Mouse (Mus musculus): ENCODE results near the gene Gramd1b. TPM values are rescaled to one million over a fixed set of nuclear protein-coding genes. Genes with fewer than 3 reads are reported as not detected.

Gene Gramd1b
- total RNA-seq, 1 experiment from 2014 or later: 22.2 TPM

DNA sequence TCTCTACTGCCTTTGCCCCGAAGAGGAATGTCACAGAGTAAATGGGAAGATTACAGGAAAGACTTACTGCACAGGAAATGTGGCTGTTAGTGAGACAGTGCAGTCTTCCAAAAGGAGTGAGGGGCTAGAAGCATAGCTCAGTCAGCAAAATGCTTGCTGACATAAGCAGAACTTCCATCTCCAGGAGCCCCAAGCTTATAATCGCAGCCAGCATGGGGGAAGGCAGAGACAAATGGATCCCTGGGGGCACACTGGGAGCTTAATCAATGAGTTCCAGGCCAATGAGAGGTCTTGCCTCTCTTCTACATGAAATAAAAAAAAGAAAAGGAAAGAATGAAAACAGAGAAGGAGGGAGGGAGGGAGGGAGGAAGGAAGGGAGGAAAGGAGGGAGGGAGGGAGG lies 122.1 kb downstream of the Gramd1b start:
- ATAC-seq (ENCODE audit: extremely low read depth, insufficient number of reproducible peaks, low FRiP score, poor library complexity, severe bottlenecking): no peak

DNA sequence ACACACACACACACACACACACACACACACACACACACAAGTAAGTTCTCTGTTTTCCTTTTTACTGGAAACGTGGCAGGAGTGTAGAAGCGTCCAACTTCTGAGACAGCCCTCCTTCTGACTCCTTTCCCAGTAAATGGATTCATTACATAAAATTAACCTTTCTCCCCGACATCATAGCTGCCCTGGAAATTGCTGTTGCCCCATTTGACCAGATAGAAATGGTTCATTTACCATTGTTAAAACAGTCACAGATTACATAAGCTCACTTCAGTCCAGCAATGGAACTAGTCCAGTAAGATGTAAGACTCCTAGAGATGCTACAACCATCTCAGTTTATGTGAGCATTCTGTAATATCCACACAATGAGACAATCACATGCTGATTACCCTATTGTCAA lies 122.8 kb downstream of the Gramd1b start:
- no peak for ATAC-seq (ENCODE audit: extremely low read depth, insufficient number of reproducible peaks, low FRiP score, poor library complexity, severe bottlenecking)

DNA sequence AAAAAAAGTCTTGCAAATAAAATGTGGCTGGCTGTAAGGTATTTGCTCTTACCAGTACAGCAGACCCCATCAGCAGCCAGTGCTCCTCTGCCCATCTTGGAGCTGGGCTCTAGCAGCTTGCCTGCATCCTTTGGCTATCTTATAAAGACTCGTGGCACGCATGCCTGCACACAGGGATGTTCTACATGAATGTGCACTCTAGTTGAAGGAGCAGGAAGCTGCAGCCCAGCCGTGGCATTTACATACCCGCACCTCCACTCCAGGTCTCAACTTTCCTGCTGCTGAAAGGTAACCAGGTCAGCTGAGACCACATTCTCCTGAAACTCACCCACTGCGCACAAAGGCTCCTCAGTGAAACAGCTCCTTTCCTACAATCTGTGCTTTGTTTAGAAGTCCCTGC lies 123.3 kb downstream of the Gramd1b start:
- no peak for ATAC-seq (ENCODE audit: extremely low read depth, insufficient number of reproducible peaks, low FRiP score, poor library complexity, severe bottlenecking)

DNA sequence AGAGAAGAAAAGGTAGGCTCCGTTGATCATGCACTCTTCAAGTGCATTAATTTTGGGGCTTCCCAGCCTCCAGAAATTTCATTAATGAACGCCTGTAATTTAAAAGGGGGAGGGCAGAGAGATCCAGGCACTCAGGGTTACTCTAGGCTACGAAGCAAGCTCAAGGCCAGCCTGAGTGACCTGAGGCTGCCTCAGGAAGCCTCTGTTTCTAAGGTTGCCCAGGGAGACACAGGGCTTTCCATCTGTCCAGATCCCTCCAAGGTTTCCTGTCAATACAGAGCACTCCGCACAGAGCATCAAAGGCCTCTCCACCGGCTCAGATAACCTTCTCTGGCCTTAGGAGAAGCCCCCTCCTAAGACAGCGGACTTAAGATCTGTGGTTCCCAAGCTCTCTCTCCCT lies 125.4 kb downstream of the Gramd1b start:
- no peak for ATAC-seq (ENCODE audit: extremely low read depth, insufficient number of reproducible peaks, low FRiP score, poor library complexity, severe bottlenecking)

DNA sequence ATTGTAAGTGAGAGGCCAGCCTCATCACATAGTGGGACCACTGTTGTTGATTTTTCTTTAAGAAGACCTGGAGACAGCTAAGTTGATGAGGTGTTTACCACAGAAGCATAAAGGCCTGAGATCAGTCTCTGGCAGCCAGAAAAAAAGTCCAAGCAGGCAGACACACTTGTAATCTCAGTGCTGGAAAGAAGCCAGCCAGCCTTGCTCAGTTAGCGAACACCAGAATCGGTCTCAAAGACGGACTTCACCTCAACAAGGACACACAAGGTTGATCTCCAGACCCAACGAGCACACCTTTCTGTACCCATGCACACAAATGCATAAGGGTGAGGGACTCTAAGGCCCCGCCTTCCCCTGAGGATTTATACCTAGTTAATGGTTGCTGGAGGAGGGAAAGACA lies 125.9 kb downstream of the Gramd1b start:
- no peak for ATAC-seq (ENCODE audit: extremely low read depth, insufficient number of reproducible peaks, low FRiP score, poor library complexity, severe bottlenecking)

DNA sequence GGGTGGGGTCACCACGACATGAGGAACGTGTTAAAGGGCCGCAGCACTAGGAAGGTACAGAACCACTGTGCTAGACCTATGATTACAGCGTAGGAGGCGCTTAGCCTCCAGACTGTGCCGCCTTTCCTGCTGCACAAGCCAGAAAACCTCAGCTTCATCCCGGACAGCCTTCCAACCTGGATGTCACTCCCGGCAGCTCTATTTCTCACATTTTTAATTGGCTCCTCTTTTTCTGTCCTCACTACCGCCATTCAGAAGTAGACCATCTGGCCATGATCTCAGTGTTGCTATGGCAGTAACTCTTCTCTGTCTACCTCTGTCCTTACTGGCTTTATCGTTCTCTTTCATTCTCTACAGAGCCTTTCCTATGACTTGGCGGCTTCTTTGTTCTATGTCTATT lies 126.5 kb downstream of the Gramd1b start:
- no peak for ATAC-seq (ENCODE audit: extremely low read depth, insufficient number of reproducible peaks, low FRiP score, poor library complexity, severe bottlenecking)

DNA sequence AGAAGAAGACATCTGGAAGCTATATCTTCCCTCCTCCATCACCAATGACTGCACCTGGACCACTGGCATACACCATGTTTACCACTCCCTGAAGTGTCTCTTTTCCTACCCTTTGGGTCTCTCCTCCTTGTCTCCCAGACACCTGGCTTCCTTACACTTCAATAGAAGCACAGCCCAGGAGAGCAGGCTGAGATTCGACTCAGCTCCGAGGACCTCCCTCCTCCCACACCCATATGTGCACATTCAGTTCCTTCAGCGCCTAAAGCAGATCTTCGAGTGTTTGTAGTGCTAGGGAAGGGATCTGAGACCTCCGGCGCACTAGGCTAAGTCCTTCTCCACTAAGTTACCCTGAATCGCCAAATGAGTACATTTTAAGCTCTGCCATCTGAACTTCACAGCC lies 127.4 kb downstream of the Gramd1b start:
- ATAC-seq (ENCODE audit: extremely low read depth, insufficient number of reproducible peaks, low FRiP score, poor library complexity, severe bottlenecking): no peak

DNA sequence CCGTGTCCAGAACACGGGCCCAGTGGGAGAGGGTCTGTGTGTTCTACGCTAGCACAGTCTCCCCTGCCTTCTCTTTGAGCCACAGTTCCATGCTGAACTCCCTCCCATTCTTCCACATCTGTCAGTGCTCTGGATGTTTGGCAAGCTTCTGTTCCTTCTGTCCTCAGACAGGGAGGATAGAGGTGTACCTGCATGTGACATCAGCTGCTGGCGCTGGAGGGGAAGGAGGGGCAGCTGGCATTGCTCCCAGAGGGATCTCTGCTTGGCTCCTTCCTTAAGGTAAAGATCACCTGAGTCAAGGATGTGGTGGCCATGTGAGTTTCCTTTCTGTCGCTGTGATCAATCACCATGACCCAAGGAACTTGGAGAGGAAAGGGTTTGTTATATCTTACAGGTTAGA lies 129.4 kb downstream of the Gramd1b start:
- ATAC-seq (ENCODE audit: extremely low read depth, insufficient number of reproducible peaks, low FRiP score, poor library complexity, severe bottlenecking): no peak

DNA sequence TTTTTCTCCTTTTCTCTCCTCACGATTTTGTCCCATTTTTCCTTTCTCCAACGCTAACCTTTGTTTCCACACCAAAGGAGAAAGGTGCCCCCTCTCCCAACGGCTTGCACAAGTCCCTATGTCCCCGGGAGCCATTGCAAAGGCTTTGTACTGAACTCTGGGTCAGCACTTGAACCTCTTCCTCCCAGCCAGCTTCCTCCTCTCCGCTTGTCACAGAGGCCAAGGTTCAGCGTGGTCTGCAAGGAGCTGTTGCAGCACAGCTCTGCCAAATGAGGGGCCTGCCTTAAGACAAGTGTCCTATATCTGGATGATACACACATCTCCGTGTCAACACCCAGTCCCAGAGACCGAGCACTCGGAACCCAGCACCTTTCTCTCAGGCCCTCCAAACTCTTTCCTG lies 130.3 kb downstream of the Gramd1b start:
- ATAC-seq (ENCODE audit: extremely low read depth, insufficient number of reproducible peaks, low FRiP score, poor library complexity, severe bottlenecking): no peak

DNA sequence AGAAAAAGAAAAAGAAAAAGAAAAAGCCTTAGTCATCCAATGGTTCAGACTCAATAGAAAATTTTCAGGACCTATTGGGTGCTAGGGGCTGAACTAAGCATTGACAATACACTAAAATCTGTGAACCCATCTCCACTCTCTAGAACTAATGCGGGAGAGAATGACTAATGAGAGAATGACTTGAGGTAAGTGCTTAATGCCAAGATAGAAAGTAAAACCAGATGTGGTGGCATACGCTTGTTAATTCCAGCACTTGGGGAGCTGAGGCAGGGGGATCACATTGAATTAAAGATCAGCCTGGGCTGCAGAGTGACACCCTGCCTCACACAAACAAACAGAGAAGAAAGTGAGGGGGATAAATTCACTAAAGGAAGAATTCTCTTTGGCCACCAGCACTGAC lies 131.0 kb downstream of the Gramd1b start:
- no peak for ATAC-seq (ENCODE audit: extremely low read depth, insufficient number of reproducible peaks, low FRiP score, poor library complexity, severe bottlenecking)

DNA sequence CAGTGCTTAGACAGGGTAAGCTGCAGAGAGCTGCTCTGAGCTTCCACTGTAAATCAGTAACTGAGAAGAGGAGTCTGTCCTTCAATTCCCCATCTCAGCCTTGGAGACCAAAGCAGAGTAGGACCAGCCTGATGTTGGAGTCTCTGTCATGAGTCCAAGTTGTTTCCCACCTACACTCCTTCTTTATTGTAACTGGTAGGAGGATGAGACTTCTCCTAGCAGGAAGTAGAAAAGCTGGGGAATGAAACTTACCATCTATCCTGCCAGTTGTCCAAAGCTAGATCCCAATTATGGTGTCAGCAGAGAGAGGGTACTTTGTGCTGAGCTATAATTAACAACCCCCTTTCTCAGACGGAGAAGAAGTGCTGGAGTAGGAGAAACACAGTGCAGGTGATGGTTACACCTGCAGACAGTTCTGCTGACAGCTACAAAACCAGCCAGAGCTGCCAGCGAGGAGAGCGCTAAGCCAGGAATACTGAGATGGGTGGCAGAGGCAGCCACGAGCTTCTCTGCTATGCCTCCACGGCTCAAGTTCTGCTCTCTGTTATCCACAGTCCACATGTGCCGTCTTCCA lies 131.7 kb downstream of the Gramd1b start:
- no peak for ATAC-seq (ENCODE audit: extremely low read depth, insufficient number of reproducible peaks, low FRiP score, poor library complexity, severe bottlenecking)

DNA sequence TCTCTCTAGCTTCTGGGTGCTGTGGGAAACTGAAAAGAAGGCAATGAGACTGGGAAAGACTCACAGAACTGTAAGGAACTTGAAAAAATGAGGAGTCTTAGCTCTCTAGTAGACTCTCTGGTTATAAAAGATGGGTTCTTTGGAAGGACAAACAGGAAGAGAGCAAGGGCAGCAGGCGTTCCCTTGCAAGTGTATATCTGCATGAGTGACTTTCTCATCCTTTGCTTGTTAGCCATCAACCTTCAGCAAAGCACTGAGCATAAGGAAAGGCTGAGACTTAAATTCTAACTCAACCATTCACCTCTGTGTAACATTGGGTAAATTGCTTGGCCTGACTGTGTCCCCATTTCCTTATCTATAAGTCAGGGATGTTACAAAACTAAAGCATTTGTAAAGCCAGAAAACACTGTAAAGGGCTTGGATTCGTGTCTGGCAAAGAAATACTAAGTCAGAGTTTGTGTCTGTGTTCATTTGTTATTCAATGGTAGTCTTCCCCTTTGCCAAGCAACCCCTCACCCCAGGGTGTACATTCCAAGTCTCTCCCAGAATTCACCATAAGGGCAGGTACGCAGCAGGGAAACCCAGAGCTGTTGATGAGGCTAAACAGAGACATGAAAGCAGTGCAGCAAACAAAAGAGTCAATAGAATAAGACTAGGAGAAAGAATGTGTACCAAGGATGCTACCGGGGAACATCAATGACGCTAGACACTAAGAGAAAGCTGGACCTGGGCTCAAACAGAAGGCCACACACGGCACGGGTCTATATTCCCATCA lies 133.5 kb downstream of the Gramd1b start:
- ATAC-seq (ENCODE audit: extremely low read depth, insufficient number of reproducible peaks, low FRiP score, poor library complexity, severe bottlenecking): no peak

DNA sequence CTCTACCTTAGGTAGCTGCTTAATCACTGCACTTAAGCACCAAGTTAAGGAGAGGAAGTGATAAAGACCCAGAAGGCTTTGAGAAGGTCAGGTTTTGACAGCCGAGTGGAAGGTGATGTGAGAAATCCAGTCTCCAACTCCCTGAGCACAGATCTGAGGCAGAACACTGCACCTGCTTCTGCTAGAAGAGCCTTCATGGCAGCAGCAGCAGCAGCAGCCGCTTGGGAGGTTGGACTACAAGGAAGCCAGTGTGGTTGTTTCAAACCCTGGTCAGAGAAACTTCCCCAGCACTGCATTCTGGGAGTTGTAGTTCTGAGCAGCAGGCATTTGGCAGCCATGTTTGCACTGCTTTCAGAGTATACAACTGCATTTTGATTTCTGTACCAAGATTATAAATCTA lies 134.1 kb downstream of the Gramd1b start:
- ATAC-seq (ENCODE audit: extremely low read depth, insufficient number of reproducible peaks, low FRiP score, poor library complexity, severe bottlenecking): peak; percentile 78

DNA sequence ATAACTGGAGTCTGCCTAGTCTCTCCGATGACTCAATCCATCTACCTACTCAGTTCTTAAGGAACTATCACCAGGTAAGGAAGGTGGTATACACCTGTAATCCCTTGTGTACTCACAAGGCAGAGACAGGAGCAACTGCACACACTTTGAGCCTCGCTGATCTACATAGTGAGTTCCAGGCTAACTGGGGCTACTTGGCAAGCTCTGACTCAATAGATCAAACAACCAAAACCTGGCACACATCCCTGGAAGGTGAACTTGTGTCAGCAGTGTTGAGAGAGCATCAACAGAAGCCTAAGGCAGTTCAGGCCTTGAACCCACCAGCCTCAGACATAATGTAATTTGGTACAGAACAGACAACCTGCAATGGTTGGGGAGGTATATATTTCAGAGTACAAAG lies 135.0 kb downstream of the Gramd1b start:
- ATAC-seq (ENCODE audit: extremely low read depth, insufficient number of reproducible peaks, low FRiP score, poor library complexity, severe bottlenecking): no peak

DNA sequence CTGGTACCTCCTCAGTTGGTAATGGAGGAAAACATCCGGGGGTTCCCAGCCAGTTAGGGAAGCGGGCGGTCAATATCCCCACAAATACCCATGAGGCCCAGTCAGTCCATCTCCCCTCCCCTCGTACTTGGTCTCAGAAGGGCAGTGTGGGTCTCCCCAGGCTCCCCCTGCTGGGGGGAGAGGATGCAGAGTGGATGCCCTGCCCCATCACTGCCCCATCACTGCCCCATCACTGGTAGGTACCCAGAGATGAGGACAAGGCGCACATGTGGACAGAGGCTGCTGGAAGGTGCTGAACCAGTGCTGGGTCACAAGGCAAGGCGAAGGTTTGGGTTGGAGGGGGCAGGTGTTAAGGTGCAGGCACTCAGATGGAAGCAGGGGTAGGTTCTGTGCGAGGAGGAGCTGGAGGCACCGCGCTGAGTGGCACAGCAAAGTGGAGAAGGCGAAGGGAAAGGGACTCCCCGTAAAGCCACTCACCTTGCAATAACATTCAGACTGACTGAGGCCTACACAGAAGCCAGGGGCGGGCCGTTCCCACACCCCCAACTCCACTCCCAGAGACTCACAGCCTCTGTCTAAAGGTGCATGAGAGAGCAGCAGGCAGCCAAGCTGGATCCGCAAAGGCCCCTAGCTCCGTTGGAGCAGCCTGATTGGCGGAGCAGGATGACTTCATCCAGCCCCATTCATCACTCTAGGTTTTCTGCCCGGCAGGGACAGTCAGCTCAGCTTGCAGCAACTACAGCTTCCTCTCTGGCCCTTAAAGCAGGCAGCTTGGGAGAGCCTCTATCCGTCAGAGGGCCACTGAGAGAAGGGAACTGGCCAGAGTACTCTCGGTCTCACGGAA lies 139.1 kb downstream of the Gramd1b start:
- no peak for ATAC-seq (ENCODE audit: extremely low read depth, insufficient number of reproducible peaks, low FRiP score, poor library complexity, severe bottlenecking)

DNA sequence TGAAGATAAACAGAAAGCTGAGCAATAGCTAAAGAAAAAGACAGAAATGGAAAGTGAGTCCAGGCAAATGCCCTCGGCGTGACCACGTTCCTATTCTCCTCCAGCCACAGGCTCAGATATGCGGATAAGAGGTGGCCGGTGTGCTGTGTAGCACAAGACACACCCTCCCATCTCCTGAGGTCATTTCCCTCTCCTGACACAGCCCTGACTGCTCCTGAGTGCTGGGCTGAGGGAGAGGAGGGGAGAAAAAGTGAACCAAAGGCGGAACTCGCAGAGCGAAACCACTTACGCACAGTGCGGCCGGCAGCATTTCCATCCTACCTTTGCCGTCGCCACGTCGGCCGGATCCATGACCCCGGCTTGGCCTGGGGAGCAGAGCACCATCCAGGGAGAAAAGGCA lies 139.8 kb downstream of the Gramd1b start:
- ATAC-seq (ENCODE audit: extremely low read depth, insufficient number of reproducible peaks, low FRiP score, poor library complexity, severe bottlenecking): peak; percentile 38; the same call in 1 of the 2 replicates

DNA sequence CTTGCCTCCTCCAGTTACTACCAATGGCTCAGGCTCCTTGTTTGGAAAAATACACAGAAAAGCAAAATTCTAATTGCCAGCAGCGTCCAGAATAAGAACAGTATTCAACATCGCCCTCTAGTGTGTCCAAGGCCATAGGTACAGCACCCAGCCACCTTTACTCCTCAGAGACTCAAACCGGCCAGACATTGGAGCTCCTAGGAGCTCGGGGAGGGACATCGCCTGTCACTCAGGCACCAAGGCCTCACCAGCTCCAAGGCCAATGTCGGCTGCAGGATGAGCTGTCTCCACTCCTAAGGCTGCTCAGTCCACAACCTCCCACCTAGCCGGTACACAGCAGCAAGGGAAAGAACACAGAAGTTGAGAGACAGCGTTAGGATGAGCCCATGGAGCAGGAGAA lies 140.3 kb downstream of the Gramd1b start:
- peak; percentile 41 for ATAC-seq (ENCODE audit: extremely low read depth, insufficient number of reproducible peaks, low FRiP score, poor library complexity, severe bottlenecking)

DNA sequence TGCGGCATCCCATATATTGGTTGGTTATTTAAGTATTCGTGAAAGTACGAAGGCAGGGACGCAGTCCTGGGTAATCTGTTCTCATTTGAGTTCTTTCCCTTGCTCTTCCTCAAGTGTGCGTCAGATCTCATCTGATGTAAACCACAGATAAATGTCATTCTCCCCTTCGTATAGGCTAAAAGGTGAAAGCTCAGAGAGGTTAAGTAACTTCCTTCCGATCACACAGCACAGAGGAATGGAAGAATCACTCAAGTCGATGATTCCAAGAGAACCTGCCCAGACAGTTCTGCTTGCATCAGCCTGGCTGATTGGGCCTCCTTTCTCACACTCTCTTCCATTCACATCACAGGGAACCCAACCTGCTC lies 140.8 kb downstream of the Gramd1b start:
- no peak for ATAC-seq (ENCODE audit: extremely low read depth, insufficient number of reproducible peaks, low FRiP score, poor library complexity, severe bottlenecking)

DNA sequence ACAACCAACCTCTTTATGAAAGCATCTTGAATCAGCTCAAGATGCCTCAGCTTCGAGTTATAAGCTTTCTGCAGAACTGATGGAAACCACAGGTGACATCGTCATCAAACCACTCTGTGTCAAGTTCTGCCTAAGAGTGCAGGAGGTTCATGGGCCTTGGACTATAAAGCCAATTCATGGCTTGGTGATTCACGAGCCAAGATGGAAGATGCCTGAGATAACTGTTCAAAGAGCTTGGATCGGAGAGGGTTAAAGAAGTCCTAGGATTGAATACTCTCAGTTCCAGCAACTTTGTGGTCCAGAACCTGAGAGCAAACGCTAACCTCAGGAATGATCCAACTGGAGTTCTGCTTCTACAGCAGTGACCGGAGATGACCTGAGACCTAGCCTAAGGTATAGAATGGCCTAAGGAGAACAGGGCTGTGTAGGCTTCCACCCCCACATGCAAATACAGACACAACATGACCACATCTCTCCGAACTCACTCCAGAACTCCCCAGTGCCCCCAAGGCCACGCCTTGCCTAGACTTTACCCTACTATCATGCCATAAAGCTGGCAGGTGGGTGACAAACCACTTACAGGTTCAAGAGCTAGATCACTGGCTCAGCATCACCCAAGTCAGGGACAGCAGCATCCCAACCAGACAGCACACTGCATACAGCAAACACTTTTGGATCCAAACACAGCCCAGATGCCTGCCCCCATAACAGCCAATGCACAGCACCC lies 141.4 kb downstream of the Gramd1b start:
- ATAC-seq (ENCODE audit: extremely low read depth, insufficient number of reproducible peaks, low FRiP score, poor library complexity, severe bottlenecking): no peak

Data from neutrophil, adult 5-6 weeks (primary cell).